Mouse (Mus musculus): ENCODE data around the gene Pheta1. TPM values are rescaled to one million over a fixed set of nuclear protein-coding genes. Genes with fewer than 3 reads are reported as not detected.

Pheta1 gene
- polyA plus RNA-seq, 1 experiment, result 9.9 TPM

GRCm38 (mm10) chr5:121833572-121834240 is 15.1 kb upstream of the Pheta1 start:
- TF ChIP-seq CTCF (IDR thresholded peaks at IDR 0.05; ENCODE audit: control insufficient read depth, insufficient read depth, insufficient replicate concordance, low read depth, low read length) (no peak), POLR2A (IDR thresholded peaks at IDR 0.05; ENCODE audit: control insufficient read depth, low read depth, low read length) (no peak)
- no peaks in the 10 kb centered on the region for H3K27me3 ChIP-seq (ENCODE audit: control insufficient read depth, insufficient read depth, low read length)
- H3K27ac ChIP-seq (ENCODE audit: control insufficient read depth, insufficient read depth, low read depth, low read length), result no peak overlapping the region; the same call in 1 of the 2 replicates
- no peaks in the 10 kb centered on the region for H3K36me3 ChIP-seq (ENCODE audit: control insufficient read depth, insufficient read depth, low read length)
- peak overlapping the region; percentile 99 for H3K4me3 ChIP-seq (ENCODE audit: control insufficient read depth, low read depth, low read length)
- peaks cover 47% of the 10 kb centered on the region for H3K4me1 ChIP-seq (ENCODE audit: control insufficient read depth, insufficient read depth, low read length)

GRCm38 (mm10) chr5:121834241-121834606 is 14.6 kb upstream of the Pheta1 start:
- Histone ChIP-seq H3K27me3 (ENCODE audit: control insufficient read depth, insufficient read depth, low read length) (no peaks in the 10 kb centered on the region), H3K4me1 (ENCODE audit: control insufficient read depth, insufficient read depth, low read length) (peaks cover 46% of the 10 kb centered on the region), H3K27ac (ENCODE audit: control insufficient read depth, insufficient read depth, low read depth, low read length) (no peak overlapping the region; the same call in 1 of the 2 replicates), H3K36me3 (ENCODE audit: control insufficient read depth, insufficient read depth, low read length) (no peaks in the 10 kb centered on the region), H3K4me3 (ENCODE audit: control insufficient read depth, low read depth, low read length) (peak overlapping the region; percentile 99)
- no peak for TF ChIP-seq CTCF (IDR thresholded peaks at IDR 0.05; ENCODE audit: control insufficient read depth, insufficient read depth, insufficient replicate concordance, low read depth, low read length)
- 0 out of 2 replicates have a peak, but pooled peaks have one; percentile 31 for TF ChIP-seq POLR2A (IDR thresholded peaks at IDR 0.05; ENCODE audit: control insufficient read depth, low read depth, low read length)

GRCm38 (mm10) chr5:121834991-121835747 is 13.6 kb upstream of the Pheta1 start:
- Histone ChIP-seq H3K4me3 (ENCODE audit: control insufficient read depth, low read depth, low read length) (peak overlapping the region; percentile 99), H3K27me3 (ENCODE audit: control insufficient read depth, insufficient read depth, low read length) (no peaks in the 10 kb centered on the region), H3K27ac (ENCODE audit: control insufficient read depth, insufficient read depth, low read depth, low read length) (peak overlapping the region; percentile 59; the same call in 1 of the 2 replicates), H3K4me1 (ENCODE audit: control insufficient read depth, insufficient read depth, low read length) (peaks cover 46% of the 10 kb centered on the region), H3K36me3 (ENCODE audit: control insufficient read depth, insufficient read depth, low read length) (no peaks in the 10 kb centered on the region)
- no peak for TF ChIP-seq CTCF (IDR thresholded peaks at IDR 0.05; ENCODE audit: control insufficient read depth, insufficient read depth, insufficient replicate concordance, low read depth, low read length)
- 0 out of 2 replicates have a peak, but pooled peaks have one; percentile 13 for TF ChIP-seq POLR2A (IDR thresholded peaks at IDR 0.05; ENCODE audit: control insufficient read depth, low read depth, low read length)

GRCm38 (mm10) chr5:121835949-121836691 is 12.7 kb upstream of the Pheta1 start:
- Histone ChIP-seq H3K4me1 (ENCODE audit: control insufficient read depth, insufficient read depth, low read length) (peaks cover 46% of the 10 kb centered on the region), H3K36me3 (ENCODE audit: control insufficient read depth, insufficient read depth, low read length) (no peaks in the 10 kb centered on the region), H3K4me3 (ENCODE audit: control insufficient read depth, low read depth, low read length) (peak overlapping the region; percentile 99), H3K27me3 (ENCODE audit: control insufficient read depth, insufficient read depth, low read length) (no peaks in the 10 kb centered on the region), H3K27ac (ENCODE audit: control insufficient read depth, insufficient read depth, low read depth, low read length) (peak overlapping the region; percentile 97)
- TF ChIP-seq POLR2A (IDR thresholded peaks at IDR 0.05; ENCODE audit: control insufficient read depth, low read depth, low read length) (no peak), CTCF (IDR thresholded peaks at IDR 0.05; ENCODE audit: control insufficient read depth, insufficient read depth, insufficient replicate concordance, low read depth, low read length) (no peak)

GRCm38 (mm10) chr5:121836692-121837415 is 11.9 kb upstream of the Pheta1 start:
- H3K36me3 ChIP-seq (ENCODE audit: control insufficient read depth, insufficient read depth, low read length), result no peaks in the 10 kb centered on the region
- TF ChIP-seq POLR2A (IDR thresholded peaks at IDR 0.05; ENCODE audit: control insufficient read depth, low read depth, low read length), result peak; percentile 83
- no peak for TF ChIP-seq CTCF (IDR thresholded peaks at IDR 0.05; ENCODE audit: control insufficient read depth, insufficient read depth, insufficient replicate concordance, low read depth, low read length)
- peak overlapping the region; percentile 99 for H3K4me3 ChIP-seq (ENCODE audit: control insufficient read depth, low read depth, low read length)
- peak overlapping the region; percentile 97 for H3K27ac ChIP-seq (ENCODE audit: control insufficient read depth, insufficient read depth, low read depth, low read length)
- peaks cover 44% of the 10 kb centered on the region for H3K4me1 ChIP-seq (ENCODE audit: control insufficient read depth, insufficient read depth, low read length)
- H3K27me3 ChIP-seq (ENCODE audit: control insufficient read depth, insufficient read depth, low read length), result no peaks in the 10 kb centered on the region

GRCm38 (mm10) chr5:121837441-121838340 is 11.1 kb upstream of the Pheta1 start, which contains the start of gene Sh2b3:
Sh2b3 (minus strand) TSS chr5:121837646.
- no peaks in the 10 kb centered on the region for H3K27me3 ChIP-seq (ENCODE audit: control insufficient read depth, insufficient read depth, low read length)
- no peaks in the 10 kb centered on the region for H3K36me3 ChIP-seq (ENCODE audit: control insufficient read depth, insufficient read depth, low read length)
- no peak for TF ChIP-seq POLR2A (IDR thresholded peaks at IDR 0.05; ENCODE audit: control insufficient read depth, low read depth, low read length)
- TF ChIP-seq CTCF (IDR thresholded peaks at IDR 0.05; ENCODE audit: control insufficient read depth, insufficient read depth, insufficient replicate concordance, low read depth, low read length), result no peak
- H3K4me3 ChIP-seq (ENCODE audit: control insufficient read depth, low read depth, low read length), result peak within 1 kb of the TSS; percentile 99
- H3K4me1 ChIP-seq (ENCODE audit: control insufficient read depth, insufficient read depth, low read length), result peaks cover 49% of the 10 kb centered on the region
- peak within 1 kb of the TSS; percentile 97 for H3K27ac ChIP-seq (ENCODE audit: control insufficient read depth, insufficient read depth, low read depth, low read length)
